Mouse (Mus musculus) frontal cortex, postnatal 14 days (tissue): ENCODE measurements around the gene Hist1h4f.
A peak's percentile ranks its signal among the peaks of the same experiment; 100 is the strongest.

Source experiments
- DNase-seq, 2 experiments: peaks; one replicate each; pipeline ENCODE4 v3.0.0; 2022; ENCODE audit warnings: low spot score in 2 of 2

The Hist1h4f gene

DNA sequence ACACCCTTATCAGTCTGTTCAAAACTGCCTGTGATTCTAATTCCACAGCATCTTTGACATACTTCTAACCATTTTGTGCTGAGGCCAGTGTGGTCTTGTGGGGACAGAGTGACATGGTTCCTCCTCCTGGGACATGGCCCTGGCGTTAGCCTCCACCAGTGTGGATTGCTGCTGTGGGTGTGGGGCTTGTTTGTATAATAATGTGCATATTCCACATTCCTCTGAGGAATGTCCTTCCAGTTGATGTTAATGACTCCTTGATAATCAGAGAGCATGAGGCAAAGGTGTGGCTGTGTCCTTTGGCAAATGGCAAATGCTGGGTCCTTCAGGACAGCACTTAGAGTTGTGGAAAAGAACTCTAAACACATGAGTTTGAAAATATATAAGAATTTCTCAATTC, 37.9 kb downstream of the Hist1h4f start:
- DNase-seq = no peak

DNA sequence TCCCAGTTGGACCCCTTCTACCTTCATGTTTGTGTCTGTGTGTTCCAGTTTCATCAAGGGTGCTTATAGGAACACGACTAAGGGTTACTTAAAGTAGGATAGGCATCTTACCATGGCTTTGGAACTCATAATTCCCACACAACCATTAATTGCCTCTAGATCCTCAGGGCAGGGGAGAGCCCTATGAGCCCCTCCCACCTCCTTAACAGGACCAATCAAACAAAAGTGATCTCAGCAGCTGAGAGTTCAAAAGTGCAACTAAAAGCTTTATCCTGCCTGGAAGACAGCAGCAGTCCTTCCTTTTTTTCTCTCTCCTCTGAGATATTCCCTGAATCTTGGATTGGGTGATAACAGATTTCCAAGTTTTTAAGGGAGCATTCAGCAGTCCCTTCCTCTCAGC, 41.3 kb downstream of the Hist1h4f start:
- DNase-seq = no peak

DNA sequence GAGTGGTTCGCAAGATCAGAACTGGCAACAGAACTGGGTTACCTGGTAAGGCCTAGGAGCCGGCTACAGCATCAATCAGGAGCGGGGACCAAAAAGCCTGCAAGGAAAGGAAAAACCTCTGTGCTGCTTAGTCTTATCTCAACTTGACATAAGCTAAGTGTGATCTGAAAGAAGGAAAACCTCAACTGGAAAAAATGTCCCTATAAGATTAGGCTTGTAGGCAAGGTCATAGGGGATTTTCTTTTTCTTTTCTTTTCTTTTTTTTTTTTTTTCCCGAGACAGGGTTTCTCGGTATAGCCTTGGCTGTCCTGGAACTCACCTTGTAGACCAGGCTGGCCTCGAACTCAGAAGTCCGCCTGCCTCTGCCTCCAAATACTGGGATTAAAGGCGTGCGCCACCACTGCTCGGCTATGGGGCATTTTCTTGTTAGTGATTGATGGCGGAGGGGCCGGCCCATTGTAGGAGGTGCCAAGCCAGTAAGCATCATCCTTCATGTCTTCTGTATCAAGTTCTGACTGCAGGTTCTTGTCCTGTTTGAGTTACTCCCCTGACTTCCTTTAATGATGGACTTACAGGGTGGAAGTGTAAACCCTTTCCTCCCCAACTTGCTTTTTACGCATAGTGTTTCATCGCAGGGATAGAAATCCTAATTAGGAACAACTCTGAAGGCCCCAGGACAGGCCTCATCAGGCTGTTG, 44.5 kb downstream of the Hist1h4f start:
- DNase-seq = no peak

DNA sequence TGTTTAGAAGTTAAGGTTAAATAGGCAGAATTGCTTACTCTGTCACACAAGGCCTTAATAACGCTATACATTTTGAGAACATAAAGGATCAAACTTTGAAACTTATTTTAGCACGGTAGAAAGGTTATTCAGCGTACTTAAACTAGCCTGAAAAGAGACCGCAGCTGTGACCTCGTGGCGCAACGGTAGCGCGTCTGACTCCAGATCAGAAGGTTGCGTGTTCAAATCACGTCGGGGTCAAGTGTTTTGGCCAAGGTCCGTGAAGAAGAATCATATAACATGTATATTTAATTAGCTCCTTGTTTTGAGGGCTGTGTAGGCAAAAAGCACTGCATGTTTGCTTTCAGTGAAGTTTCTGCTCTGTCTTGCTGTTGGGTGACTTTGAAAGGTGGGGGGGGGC, 45.1 kb downstream of the Hist1h4f start:
- DNase-seq = no peak

DNA sequence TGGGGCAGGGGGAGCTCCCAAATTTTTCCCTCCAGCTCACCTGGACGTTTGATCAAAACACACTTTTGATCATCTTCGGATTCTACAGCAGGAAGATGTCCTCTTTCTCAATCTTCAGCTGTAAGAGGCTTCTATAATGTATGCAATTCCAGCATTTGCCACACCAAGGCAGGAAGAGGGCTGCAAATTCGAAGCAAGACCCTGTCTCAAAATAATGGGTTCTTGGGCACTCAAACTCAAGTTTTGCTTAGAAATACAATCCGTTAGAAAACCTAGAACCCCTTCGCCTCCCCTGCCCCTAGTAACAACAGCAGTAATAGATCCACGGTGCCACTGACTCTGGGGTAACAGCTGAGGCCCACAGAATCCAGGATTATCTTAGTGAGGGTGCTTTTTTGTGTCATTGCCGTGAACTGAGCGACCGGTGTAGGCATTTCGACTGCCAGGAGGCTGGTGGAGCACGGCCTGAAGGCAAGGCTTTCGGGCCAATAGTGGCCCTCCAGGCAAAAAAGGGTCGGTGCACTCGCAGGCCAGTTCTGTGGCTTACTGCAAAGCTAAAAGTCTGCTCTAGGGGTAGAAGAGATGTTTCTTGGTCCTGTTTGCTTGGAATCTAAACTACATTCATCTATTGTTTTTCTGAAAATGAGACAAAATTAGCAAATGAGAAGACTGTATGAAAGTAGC, 45.6 kb downstream of the Hist1h4f start:
- DNase-seq = no peak

DNA sequence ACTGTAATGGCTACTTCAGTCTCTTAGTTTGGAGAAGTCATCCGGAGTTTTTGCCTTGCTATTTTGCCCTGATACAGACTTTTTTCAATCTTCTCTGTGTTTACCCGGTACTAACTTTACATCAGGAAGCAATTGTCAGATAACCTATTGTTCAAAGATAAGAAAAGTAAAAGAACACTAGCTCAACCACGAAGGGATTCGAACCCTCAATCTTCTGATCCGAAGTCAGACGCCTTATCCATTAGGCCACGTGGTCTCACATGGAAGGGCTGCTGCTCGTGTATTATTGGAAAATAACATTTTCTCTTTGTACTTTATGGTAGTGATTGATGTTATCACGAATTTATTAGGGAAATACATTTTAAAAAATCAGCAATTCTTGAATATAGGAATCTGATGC, 47.7 kb downstream of the Hist1h4f start:
- peak in 1 of 2 experiments; percentile 53 for DNase-seq

DNA sequence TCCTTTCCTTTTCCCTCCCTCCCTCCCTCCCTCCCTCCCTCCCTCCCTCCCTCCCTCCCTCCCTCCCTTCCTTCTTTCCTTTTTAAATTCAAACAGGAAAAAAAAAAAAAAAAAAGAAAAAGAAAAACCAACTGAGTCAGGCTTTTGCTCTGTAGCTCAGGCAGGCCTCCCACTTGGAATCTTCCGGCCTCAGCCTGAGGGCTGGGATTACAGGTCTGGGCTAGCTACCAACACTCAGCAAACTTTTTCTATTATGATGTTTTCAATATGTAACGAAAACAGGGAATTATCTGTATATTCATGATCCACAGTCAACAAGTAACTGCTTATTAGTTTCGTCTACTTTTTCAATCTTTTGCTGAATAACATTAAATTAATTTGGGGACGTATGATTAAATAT, 48.5 kb downstream of the Hist1h4f start:
- no peak for DNase-seq

DNA sequence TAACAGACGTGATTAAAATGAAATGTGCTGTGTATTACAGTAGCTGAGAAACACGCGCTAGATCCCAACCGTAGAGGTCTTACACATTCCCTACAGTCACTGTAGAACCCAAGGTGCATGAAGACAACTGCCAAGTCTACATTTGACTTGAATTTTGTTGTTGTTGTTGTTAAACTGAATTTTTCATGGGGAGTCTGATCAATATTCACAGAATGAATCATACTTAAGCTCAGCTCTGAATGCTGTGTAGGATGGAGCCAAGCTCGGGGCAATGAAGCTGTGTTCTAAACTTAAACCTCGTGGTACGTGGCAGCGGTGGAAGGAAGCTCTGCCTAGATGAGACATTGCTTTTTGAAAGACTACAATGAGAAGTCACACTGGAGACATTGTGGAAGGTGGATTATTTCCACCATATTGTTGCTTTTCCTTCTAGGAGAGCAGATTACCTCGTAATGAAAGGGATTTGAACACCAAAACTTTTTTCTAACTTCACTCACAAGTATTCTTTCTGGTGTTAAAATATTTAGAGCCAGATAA, 49.3 kb downstream of the Hist1h4f start:
- no peak for DNase-seq

DNA sequence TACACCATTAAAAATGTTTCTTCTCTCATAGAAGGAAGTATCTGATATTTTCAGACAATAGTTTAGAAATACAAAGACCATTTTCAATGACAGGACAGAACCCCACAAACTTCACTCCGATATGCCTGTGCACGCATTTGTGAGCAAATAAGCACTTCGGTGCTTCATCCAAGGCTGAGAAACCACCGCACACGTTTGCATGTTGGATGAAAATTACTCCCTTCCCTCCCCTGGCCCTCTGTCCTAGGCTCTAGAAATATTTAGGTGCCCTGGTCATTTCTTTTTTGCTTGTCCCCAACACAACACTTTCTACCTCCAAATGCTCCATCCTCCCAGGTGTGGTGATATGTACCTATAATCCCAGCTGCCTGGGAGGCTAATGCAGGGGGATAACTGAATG, 49.9 kb downstream of the Hist1h4f start:
- DNase-seq = no peak
